Mouse (Mus musculus): Measurements from ENCODE around the gene 1700037C18Rik. TPM values are rescaled to one million over a fixed set of nuclear protein-coding genes. Genes with fewer than 3 reads are reported as not detected.

1700037C18Rik gene
- total RNA-seq (2023): 1 to 10 TPM; 6.4 to 7.7 TPM

GRCm38 (mm10) chr16:3908537-3909111, at the start of gene 1700037C18Rik, which contains the start of gene Cluap1:
TSS of gene 1700037C18Rik (minus strand) at chr16:3908689.
TSS of gene Cluap1 (plus strand) at chr16:3908801.

GRCm38 (mm10) chr16:3884201-3885064, 24.1 kb downstream of the 1700037C18Rik start, which contains the start of the genes Zfp597 and Gm20695:
TSS of gene Zfp597 (minus strand) at chr16:3884561.
TSS of gene Gm20695 (plus strand) at chr16:3884648.

DNA sequence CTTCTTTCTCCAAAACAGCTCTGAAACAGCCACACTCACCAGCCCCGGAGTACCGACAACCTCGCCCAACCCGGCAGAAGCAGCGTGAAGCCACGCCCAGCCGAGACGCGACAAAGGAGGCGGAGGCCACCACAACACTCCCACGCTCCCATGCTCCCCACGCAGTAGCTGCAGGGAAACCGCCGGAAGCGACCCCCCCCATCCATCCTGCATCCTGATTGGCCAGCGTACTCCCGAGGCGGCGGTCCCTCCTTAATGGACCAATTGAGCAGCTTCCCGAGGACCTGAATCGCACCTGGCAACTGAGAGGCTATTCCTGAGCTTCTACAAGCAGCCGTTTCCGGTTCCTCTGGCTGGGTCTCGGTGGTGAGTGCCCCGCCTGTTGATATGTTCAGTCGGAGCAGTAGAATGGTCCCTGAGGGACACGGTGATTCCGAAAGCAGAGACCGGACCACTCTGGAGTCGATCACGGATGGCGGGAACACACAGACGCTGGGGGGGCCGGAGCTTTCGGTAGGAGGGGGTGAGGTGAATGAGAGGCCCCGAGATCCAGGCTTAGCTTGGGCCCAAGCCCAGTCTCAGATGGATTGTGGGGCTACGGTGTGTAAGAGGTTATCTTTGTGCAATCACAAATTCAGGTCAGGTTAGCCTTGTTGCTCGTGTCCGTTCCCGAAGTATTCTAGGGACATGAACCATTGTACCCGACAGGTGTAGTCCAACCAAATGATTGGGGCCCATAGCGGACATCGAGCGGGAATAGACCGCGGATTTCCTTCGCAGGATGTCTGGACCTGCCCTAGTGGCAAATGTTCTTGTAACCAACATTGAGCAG, 36.1 kb downstream of the 1700037C18Rik start, which contains the start of gene Naa60:
Gene Naa60 (plus strand): TSS at position 160 of the 832 bp plus-strand sequence.

DNA sequence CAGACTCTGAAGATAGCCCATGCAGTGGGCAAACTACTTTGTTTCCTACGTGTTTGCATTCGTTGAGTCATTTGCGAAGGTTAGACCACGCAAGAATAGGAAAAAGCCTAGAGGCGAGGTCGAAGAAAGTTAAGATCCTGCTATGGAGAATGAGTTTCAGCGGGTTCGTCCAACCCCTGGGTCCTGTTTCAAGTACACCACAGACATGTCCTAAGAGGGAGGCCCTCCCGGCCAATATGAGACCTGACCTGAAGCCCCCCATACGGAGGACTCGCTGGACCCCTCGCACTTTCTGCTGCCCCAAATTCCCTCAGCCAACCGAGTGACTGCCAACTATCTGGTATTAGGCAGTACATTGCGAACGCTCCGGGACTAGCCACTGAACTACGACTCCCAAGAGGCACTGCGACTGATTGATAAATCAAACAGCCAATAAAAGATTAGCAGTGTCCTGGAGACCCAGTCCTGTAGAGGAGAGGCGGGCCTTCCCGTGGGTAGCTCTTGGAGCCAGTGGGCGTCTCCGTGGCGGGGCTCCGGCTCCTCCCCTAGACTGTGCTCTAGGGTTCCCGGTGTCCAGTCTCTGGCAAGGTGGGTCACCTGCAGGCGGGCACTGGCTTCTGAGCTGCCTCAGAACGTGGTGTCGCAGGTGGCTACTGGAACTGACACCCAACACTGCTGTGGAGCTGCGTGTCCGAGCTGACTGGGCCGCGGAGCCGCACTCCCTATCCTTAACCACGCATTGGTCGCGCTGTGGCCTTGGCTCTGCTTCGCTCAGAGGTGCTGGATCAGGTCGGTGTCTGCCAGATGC, 61.6 kb downstream of the 1700037C18Rik start, which contains the start of gene Zfp174:
Gene Zfp174 (plus strand): TSS at position 558 of the 808 bp plus-strand sequence.

Other genes with a start within 250 kb of the 1700037C18Rik start
- gene Mefv, start 190.6 kb downstream of the 1700037C18Rik start, total RNA-seq (2023): 10 to 100 TPM; 28.1 to 32.6 TPM
- 10 to 100 TPM; 28.8 to 43.6 TPM for gene Zfp263, start 164.6 kb downstream of the 1700037C18Rik start, total RNA-seq (2023)
- not detected for gene Olfr15, start 77.8 kb downstream of the 1700037C18Rik start, total RNA-seq (2023)
- under 1 TPM; 0.42 to 0.44 TPM for gene Zfp174, start 61.4 kb downstream of the 1700037C18Rik start, total RNA-seq (2023)
- 100 to 1,000 TPM; 118 to 123 TPM for gene Naa60, start 36.3 kb downstream of the 1700037C18Rik start, total RNA-seq (2023)
- 10 to 100 TPM; 18.8 to 23.0 TPM for gene Zfp597, start 24.1 kb downstream of the 1700037C18Rik start, total RNA-seq (2023)
- 1 to 10 TPM; 1.4 to 1.7 TPM for gene Gm20695, start 24.0 kb downstream of the 1700037C18Rik start, total RNA-seq (2023)
- 10 to 100 TPM in 1 of 2 experiments, 1 to 10 TPM in 1; 9.8 to 12.7 TPM for gene Cluap1, start 112 bp upstream of the 1700037C18Rik start, total RNA-seq (2023)
- gene Nlrc3, start 67.9 kb upstream of the 1700037C18Rik start, total RNA-seq (2023): 1 to 10 TPM in 1 of 2 experiments, under 1 TPM in 1; 0.82 to 1.2 TPM
- 10 to 100 TPM; 21.8 to 26.6 TPM for gene Slx4, start 95.1 kb upstream of the 1700037C18Rik start, total RNA-seq (2023)
- gene Dnase1, start 128.3 kb upstream of the 1700037C18Rik start, total RNA-seq (2023): 1 to 10 TPM in 1 of 2 experiments, not detected in 1; 1.1 TPM
- gene Trap1, start 169.1 kb upstream of the 1700037C18Rik start, total RNA-seq (2023): 10 to 100 TPM; 25.0 to 26.1 TPM